Mouse (Mus musculus): Measurements from ENCODE around the gene Dennd1b.

- no peak for TF ChIP-seq CTCF (IDR thresholded peaks at IDR 0.05; ENCODE audit: low read depth, low read length)
- no peak for TF ChIP-seq POLR2A (IDR thresholded peaks at IDR 0.05; ENCODE audit: insufficient read depth, low read length)
These were observed 183.1 kb downstream of the Dennd1b start for GRCm38 (mm10) chr1:139146306-139146705.
